Mouse (Mus musculus) layer of hippocampus, adult 9-11 months (tissue): Measurements from ENCODE around the gene 1700001C19Rik.

Experiments
- DNase-seq: peaks from one replicate; pipeline ENCODE4 v3.0.0; 2022

Gene 1700001C19Rik

DNA sequence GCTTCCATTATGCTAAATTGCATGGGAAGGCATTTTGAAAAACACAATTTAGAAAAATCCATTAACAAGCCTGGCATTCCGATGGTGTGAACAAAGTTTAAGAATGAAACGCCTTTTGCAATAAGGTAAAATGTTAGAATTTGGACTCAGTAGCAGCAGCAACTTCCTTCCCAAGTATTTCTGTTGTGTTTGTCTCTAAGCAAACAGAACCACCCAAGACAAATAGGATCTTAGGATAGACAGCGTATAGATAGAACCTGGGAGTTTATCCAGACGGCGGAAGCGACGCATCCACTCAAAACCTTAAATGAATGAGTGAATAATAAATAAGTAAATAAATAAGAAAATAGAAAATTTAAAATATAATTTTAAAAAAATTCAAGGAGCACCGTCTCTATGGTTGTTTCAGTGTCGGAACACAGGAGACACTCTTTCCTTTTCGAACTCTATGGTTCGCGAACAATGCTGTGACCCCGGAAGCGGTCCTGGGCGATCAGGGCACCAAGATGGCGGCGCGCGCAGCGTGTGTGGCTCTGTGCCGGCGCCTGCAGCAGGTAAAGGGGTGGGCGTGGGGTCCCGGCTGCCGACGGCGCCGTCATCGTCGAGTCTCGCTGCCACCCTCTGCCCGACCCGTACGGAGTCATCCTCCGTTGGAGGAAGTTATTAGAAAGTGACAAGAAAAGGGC is 68.6 kb downstream of the 1700001C19Rik start, which contains the start of gene Mrps10:
Gene Mrps10 (plus strand): TSS at position 487 of the 686 bp plus-strand sequence.
- DNase-seq: peak; percentile 90
